Mouse (Mus musculus): ENCODE results near the gene Ikzf1.

Ikzf1 gene

GRCm38 (mm10) chr11:11690059-11690844, 5.4 kb downstream of the Ikzf1 start:
- peak; percentile 95 for DNase-seq (ENCODE audit: low read depth, low spot score)

DNA sequence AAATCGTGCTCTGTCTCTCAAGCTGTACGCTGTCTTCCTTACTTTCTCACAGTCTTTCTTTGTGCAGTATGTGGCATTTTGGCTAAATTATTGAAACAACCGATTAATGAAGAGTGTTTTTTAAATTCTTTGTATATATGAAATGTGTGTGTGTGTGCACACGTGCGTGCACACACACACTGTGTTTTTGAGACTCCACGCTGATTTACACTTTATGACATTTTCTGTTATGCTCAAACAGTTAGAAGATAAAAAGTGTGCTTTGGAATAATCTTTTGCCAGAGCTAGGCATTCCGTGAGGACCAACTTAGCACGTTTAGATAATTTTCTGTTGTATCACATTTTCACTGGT, 6.0 kb downstream of the Ikzf1 start:
- no peak for DNase-seq (ENCODE audit: low read depth, low spot score)

DNA sequence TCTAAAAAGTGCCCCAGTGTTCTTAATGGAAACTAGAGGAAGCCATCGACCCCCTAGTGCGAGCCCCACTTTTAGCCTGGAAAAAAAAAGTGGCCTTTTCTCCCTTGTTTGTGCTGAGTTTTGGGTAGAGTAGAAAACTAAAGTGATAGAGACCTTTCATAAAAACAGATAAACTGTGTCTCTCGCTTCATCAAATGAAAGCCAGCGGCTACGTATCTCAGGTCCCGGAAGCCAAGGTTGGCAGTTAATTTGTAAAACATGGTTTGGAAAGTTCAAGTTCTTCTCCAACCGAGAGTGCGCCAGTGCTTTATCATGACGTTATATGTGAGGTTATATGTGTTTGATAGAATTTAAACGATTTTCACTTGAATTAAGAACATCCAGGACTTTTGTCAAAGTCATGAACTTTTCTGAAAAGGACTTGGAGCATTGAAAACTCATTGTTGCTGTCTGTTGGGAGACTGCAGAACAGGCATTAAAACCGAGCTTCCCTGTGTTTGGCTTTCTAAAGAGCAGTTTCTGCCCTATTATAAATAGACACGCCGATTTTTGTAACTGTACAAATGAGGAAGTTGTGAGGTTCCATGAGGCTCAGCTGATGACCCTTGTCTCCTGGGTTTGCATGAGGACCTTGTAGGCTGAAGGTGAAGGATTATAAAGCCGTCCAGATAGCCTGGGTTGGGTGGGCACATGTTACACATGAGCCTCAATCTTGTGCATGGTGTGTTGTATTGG, 6.7 kb downstream of the Ikzf1 start:
- DNase-seq (ENCODE audit: low read depth, low spot score), result peak; percentile 89

- peak; percentile 69 for DNase-seq (ENCODE audit: low read depth, low spot score)
These were observed 7.9 kb downstream of the Ikzf1 start for GRCm38 (mm10) chr11:11692558-11693166.

- no peak for DNase-seq (ENCODE audit: low read depth, low spot score)
These were observed 8.6 kb downstream of the Ikzf1 start for GRCm38 (mm10) chr11:11693446-11693845.

GRCm38 (mm10) chr11:11694072-11694471, 9.3 kb downstream of the Ikzf1 start:
- peak; percentile 80 for DNase-seq (ENCODE audit: low read depth, low spot score)

GRCm38 (mm10) chr11:11694472-11695177, 9.8 kb downstream of the Ikzf1 start:
- no peak for DNase-seq (ENCODE audit: low read depth, low spot score)

DNA sequence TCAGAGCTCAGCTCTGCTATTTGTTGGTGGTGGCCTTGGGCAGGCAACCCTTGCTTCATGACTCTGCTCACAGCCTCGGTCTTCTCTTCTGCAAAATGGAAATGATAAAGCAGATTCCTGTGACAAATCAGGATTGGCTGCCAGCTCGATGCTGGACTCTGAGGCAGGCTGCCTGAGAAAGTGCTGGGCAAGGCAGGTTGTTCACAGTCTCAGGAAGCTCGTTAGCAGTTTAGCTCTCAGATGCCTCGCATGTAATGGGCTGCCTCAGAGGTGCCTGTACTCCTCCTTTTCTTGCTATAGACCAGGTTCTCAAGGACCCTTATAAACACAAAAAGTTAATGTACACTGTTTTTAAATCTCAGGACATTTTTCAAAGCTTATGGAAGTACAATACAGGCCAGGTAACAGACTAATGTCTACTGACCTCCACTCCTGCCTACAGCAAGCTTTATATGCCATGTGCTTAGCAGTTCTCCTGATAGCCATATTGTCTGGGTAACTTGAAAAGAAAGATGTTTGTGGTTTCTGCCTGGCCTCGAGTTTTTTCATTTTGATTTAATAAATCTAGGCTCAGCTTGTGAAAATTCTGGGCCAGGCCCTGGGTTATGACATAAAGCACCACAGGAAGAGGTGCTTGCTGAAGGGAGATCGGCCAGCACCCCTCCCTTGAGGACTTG, 10.5 kb downstream of the Ikzf1 start:
- DNase-seq (ENCODE audit: low read depth, low spot score), result no peak

DNA sequence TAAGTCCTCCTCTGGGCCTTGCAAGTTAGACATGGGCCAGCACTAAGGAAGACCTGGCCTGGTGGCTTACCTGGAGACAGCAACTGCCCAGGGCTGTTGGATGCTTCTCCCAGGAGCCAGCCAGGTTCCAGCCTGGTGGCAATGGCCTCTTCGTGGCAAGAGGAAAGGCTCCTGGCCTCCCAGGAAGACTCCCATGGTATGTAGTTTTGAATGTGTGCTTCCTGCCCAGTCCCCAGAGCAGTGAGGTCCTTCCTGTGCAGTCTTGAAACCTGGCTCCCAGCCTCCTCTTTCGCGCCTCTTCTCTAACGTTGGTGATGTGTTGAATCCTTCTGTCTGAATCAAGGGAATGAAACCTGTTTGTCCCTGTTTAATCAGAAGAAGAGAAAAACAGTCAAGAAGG, 11.1 kb downstream of the Ikzf1 start:
- no peak for DNase-seq (ENCODE audit: low read depth, low spot score)

DNA sequence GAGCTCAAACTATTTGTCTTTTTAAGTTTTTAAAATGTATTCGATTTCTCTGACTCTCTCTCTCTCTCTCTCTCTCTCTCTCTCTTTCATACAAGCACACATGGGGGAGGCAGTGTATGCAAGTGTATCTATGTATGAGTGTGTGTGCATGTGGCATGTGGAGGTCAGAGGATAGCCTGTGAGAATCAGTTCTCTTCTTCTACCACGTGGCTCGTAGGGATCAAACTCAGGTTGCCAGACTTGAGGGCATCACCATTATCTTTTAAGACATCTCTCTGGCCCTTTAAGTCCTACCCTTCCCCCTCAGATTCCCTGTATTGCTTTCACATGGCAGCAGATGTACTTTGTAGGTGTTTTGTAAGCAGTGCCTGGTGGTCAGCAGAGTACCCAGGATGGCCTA, 12.0 kb downstream of the Ikzf1 start:
- no peak for DNase-seq (ENCODE audit: low read depth, low spot score)

- no peak for DNase-seq (ENCODE audit: low read depth, low spot score)
These were observed 16.6 kb downstream of the Ikzf1 start for GRCm38 (mm10) chr11:11701378-11701777.

DNA sequence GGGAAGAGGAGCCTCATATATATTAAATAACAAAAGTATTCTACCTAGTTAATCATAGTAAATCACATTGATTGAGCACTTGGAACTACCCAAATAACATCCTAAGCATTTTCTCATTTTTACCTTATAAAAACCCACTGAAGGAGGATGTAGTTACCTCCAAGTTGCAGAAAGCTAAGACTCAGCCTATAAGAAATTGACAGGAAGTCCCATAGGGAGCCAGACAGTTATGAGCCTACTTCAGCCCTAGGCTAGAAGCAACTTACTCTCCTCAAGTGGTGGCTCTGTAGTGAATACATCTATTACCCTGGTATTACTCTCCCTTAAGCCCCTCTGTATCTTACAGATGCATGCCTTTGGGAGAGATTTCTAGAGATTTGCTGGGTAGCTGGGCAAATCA, 19.0 kb downstream of the Ikzf1 start:
- DNase-seq (ENCODE audit: low read depth, low spot score), result no peak

DNA sequence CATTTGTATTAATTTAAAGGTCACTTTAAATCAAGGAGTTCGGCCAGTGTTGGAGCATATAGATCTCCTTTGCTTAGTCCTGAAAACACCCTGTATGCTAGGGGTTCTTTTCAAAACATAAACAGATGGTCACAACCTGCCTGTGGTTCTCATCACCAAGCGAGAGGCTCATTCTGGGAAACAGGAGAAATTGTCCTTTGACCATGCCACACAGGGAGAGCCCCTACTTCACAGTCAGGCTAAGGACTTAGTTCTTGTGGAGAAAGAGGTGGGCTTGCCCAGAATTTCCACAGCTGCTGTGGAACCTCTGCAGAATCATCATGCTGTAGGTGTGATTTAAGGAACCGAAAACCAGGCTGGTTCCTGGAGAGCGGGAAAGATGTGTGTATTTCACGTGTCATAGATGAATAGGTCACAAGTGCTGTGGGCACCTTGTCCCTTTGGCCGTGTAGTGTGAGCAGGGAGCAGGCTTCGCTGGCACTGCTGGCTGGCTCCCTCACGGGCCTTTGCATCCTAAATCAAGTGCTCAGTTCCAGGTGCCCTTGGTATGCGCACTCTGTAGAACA, 23.4 kb downstream of the Ikzf1 start:
- no peak for DNase-seq (ENCODE audit: low read depth, low spot score)

- no peak for DNase-seq (ENCODE audit: low read depth, low spot score)
These were observed 24.5 kb downstream of the Ikzf1 start for GRCm38 (mm10) chr11:11709311-11709710.

GRCm38 (mm10) chr11:11710718-11711117, 25.9 kb downstream of the Ikzf1 start:
- no peak for DNase-seq (ENCODE audit: low read depth, low spot score)

GRCm38 (mm10) chr11:11711748-11712147, 26.9 kb downstream of the Ikzf1 start:
- peak; percentile 37 for DNase-seq (ENCODE audit: low read depth, low spot score)

- DNase-seq (ENCODE audit: low read depth, low spot score), result peak; percentile 36
These were observed 29.9 kb downstream of the Ikzf1 start for GRCm38 (mm10) chr11:11714676-11715075.

GRCm38 (mm10) chr11:11715963-11716691, 31.3 kb downstream of the Ikzf1 start:
- no peak for DNase-seq (ENCODE audit: low read depth, low spot score)

DNA sequence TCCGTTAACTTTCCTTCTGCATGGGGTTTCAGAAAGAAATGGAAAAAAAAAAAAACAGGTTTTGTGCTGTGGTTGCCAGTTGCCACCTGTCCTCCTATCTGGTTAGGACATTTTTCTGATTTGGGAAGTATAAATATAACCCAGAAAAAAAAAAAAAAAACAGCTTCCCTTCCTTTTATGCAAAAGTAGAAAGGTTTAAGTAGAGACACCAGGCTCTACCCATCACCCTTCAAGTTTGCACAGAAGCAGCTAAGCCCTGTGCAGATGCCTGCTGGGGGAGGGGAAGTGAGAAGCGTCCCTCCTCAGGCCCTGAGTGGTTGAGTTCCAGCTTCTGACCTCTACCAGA, 31.9 kb downstream of the Ikzf1 start:
- peak; percentile 64 for DNase-seq (ENCODE audit: low read depth, low spot score)

DNA sequence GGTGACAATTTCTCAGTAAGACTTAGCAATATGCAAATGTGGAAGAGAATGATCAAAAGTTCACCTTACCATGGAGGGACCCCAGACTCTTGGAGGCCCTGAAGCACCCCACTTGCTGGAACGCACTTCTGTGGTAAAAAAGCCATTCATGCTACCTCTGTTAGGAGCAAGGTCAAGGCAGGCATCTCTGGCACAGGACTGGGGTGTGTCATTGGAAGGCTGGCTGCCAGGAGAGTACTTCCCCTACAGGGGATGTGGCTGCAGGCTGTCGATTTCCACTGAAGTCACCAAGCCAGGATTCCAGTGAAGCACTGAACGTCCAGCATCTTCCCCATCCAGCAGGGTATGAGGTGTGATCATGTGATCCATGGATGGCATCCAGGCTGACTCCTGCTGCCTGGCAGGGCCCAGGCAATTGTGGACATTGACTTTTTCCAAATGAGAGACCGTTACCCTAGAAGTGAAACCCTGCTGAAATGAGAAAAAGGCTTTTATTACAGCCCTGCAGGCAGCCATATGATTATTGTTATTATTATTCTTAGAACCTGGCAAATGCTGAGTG, 32.9 kb downstream of the Ikzf1 start:
- no peak for DNase-seq (ENCODE audit: low read depth, low spot score)
